Mouse (Mus musculus): ENCODE data around the gene Ercc1. TPM values are rescaled to one million over a fixed set of nuclear protein-coding genes. Genes with fewer than 3 reads are reported as not detected.

The Ercc1 gene
- polyA plus RNA-seq, 1 experiment from 2014 or later: 96.6 TPM

DNA sequence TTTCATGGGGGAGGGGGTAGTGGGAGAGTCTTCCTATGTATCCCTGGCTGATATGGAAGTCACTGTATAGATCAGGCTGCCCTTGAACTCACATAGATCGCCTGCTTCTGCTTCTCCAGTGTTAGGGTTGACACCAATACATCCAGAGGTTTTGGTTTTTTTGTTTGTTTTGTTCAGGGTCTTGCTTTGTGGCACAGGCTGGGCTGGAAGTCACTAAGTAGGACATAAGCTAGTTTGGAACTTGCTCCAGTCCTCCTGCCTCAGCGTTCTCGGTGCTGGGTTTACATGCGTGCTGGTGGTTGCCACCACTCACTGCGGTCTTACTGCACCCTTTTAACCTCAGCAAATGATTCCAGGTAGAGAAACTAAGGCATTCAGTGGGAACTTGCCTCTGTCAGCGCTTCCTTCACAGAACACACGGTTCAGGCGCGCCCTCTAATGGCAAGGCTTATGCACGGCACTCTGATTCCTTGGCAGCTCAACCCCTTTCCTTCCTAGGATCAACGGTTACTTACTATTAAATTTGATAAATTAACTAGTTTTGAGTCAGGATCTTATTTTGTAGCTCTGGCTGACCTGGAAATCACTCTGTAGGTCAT lies 1.3 kb upstream of the Ercc1 start:
- H3K9me3 ChIP-seq: no peaks in the 10 kb centered on the region
- WGBS: 1% methylated on average over 11 of the region's 11 CpGs
- no peak overlapping the region for H3K9ac ChIP-seq
- H3K4me2 ChIP-seq: peak overlapping the region; percentile 86; the same call in 1 of the 2 replicates
- H3K27ac ChIP-seq: no peak overlapping the region
- no peak overlapping the region for H3K4me3 ChIP-seq
- H3K4me1 ChIP-seq (replicated peaks): peaks cover 42% of the 10 kb centered on the region
- H3K27me3 ChIP-seq: peaks cover 22% of the 10 kb centered on the region
- no peak for ATAC-seq (ENCODE audit: low FRiP score)
- H3K36me3 ChIP-seq: peaks cover 7% of the 10 kb centered on the region

DNA sequence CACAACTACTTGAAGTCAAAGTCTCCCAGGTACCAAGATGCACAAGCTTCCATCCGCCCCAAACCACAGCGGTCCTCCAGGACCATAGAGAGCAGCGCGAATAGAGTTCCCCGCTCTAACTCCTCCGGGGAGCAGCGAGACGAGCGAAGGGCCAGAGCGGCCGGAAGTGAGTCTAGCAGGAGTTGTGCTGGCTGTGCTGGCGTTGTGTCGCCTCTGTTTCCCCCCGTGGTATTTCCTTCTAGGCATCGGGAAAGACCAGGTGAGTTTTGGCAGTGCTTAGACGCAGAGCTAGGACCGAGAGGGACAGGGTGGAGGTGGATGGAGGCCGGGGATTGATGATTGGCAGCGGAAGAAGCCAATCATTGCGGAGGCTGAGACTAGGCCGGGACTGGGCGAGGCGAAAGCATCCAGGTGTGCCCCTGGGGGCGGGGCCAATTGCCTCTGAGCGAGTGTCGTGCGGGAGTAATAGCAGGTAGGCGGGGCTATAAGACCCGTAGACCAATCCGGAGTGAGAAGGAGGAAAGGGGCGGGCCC lies 427 bp downstream of the Ercc1 start:
- ATAC-seq (ENCODE audit: low FRiP score): peak; percentile 95
- 0% methylated on average over 31 of the region's 31 CpGs for WGBS
- peak overlapping the region; percentile 75 for H3K9ac ChIP-seq
- peak overlapping the region; percentile 81 for H3K4me2 ChIP-seq
- peaks cover 24% of the 10 kb centered on the region for H3K36me3 ChIP-seq
- H3K27ac ChIP-seq: peak overlapping the region; percentile 91
- H3K27me3 ChIP-seq: peaks cover 19% of the 10 kb centered on the region
- H3K4me3 ChIP-seq: peak overlapping the region; percentile 67
- H3K4me1 ChIP-seq (replicated peaks): peaks cover 42% of the 10 kb centered on the region
- H3K9me3 ChIP-seq: no peaks in the 10 kb centered on the region

- Histone ChIP-seq H3K36me3 (peaks cover 63% of the 10 kb centered on the region), H3K9ac (no peak overlapping the region), H3K4me1 (replicated peaks) (peaks cover 19% of the 10 kb centered on the region), H3K27me3 (no peaks in the 10 kb centered on the region), H3K4me3 (no peak overlapping the region), H3K4me2 (no peak overlapping the region), H3K9me3 (no peaks in the 10 kb centered on the region), H3K27ac (no peak overlapping the region)
- no peak for ATAC-seq (ENCODE audit: low FRiP score)
- WGBS: 90% methylated on average over 13 of the region's 13 CpGs
Measured at GRCm38 (mm10) chr7:19349188-19349915, 4.8 kb downstream of the Ercc1 start.

DNA sequence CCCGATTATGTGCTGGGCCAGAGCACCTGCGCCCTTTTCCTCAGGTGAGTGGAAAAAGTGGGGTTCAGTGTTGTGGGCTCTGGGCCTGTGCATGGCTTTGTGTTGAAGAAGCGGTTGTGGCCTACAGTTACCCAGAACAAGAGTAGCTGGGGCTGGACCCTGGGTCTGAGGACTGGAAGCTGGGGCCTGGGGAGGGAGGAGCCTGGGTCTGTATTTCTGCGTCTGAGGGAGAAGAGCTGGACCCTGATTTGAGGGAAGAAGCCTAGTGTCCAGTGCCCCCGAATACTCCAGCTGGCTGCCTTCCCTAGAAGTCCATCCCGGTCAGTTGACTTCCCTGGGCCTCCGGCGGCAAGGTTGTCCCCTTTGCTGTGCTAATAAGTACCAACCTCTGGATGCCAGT lies 5.6 kb downstream of the Ercc1 start:
- ATAC-seq (ENCODE audit: low FRiP score): no peak
- no peaks in the 10 kb centered on the region for H3K27me3 ChIP-seq
- WGBS: 96% methylated on average over 8 of the region's 8 CpGs

DNA sequence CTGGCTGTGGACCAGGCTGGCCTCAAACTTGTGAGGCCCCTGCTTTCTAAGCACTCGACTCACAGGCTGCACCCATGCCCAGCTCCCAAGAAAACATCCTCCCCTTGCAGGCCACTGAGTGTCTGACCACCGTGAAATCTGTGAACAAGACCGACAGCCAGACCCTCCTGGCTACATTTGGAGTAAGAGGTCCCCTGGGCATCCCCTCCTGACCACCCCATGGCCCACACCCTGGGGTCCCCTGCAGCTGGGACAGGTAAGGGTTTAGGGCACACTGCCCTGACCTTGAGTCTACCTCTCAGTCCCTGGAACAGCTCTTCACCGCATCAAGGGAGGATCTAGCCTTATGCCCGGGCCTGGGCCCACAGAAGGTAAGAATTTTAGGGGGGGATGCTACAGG lies 10.4 kb downstream of the Ercc1 start:
- no peaks in the 10 kb centered on the region for H3K27me3 ChIP-seq
- H3K9me3 ChIP-seq: no peaks in the 10 kb centered on the region
- 96% methylated on average over 5 of the region's 5 CpGs for WGBS
- H3K4me2 ChIP-seq: no peak overlapping the region
- H3K36me3 ChIP-seq: peaks cover 69% of the 10 kb centered on the region
- H3K27ac ChIP-seq: no peak overlapping the region
- H3K9ac ChIP-seq: 0 out of 2 replicates have a peak overlapping the region, but pooled peaks have one; percentile 35
- peaks cover 16% of the 10 kb centered on the region for H3K4me1 ChIP-seq (replicated peaks)
- ATAC-seq (ENCODE audit: low FRiP score): no peak
- no peak overlapping the region for H3K4me3 ChIP-seq

More for the DNA sequence above, 5.6 kb downstream of the Ercc1 start:
- H3K4me1 ChIP-seq (replicated peaks): peaks cover 15% of the 10 kb centered on the region
- no peaks in the 10 kb centered on the region for H3K9me3 ChIP-seq
- no peak overlapping the region for H3K4me2 ChIP-seq
- H3K27ac ChIP-seq: no peak overlapping the region
- H3K36me3 ChIP-seq: peaks cover 71% of the 10 kb centered on the region
- H3K4me3 ChIP-seq: no peak overlapping the region
- H3K9ac ChIP-seq: no peak overlapping the region

- peaks cover 26% of the 10 kb centered on the region for H3K4me1 ChIP-seq (replicated peaks)
- no peaks in the 10 kb centered on the region for H3K27me3 ChIP-seq
- no peak overlapping the region for H3K9ac ChIP-seq
- no peak overlapping the region for H3K27ac ChIP-seq
- H3K9me3 ChIP-seq: no peaks in the 10 kb centered on the region
- no peak overlapping the region for H3K4me2 ChIP-seq
- ATAC-seq (ENCODE audit: low FRiP score): no peak
- H3K36me3 ChIP-seq: peaks cover 59% of the 10 kb centered on the region
- WGBS: 66% methylated on average over 10 of the region's 10 CpGs
- H3K4me3 ChIP-seq: no peak overlapping the region
Measured at GRCm38 (mm10) chr7:19356311-19356710, 11.7 kb downstream of the Ercc1 start.

DNA sequence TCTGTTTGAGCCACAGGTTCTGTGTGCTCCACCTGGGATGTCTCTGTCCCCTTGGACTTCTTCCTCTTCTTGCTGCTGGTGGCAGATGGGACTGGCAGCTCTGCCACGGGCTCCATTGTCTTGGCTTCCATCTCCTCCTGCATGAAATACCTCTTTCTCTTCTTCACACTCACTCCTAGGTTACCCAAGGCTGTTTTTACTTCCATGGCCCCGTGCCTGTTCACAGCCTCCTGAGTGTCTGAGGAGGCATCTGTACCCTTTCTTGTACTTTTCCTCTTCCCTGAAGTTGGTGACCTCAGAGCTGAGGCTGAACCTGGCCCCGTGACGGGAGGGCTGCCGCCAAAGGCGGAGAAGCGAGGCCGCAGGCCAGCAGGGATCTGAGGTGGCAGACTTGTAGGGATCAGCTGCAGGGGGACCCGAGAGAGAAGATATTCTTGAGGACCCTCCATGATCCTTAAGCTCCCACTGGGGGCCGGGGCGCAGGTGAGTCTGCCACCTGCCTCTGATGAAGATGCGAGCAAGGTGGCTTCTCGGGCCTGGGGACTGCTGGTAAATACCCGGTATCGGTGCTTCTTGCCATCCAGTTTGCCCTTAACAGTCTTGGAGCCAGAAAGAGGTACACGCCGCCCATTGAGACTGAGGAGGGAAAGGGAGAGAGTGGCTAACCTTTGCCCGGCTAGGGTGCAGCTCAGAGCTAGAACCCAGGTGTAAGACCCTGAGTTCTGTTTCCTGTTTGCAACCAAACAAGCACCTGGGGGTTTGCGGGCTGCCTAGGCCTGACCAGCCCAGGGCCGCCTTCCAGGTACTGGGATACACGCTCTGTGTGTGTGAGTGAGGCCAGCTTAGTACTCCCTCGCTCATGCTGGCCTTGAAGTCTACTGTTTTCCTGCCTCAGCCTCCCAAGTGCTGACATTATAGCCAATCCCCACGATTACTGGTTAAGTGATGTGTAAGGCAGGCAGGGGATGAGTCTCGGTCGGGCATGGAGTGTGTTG lies 13.1 kb downstream of the Ercc1 start:
- WGBS: 91% methylated on average over 25 of the region's 25 CpGs
- H3K27me3 ChIP-seq: peaks cover 13% of the 10 kb centered on the region
- no peaks in the 10 kb centered on the region for H3K9me3 ChIP-seq
- peak overlapping the region; percentile 56; the same call in 1 of the 2 replicates for H3K4me3 ChIP-seq
- H3K9ac ChIP-seq: peak overlapping the region; percentile 77
- ATAC-seq (ENCODE audit: low FRiP score): no peak
- H3K27ac ChIP-seq: no peak overlapping the region
- H3K4me2 ChIP-seq: peak overlapping the region; percentile 97
- H3K36me3 ChIP-seq: peaks cover 45% of the 10 kb centered on the region
- H3K4me1 ChIP-seq (replicated peaks): peaks cover 39% of the 10 kb centered on the region

DNA sequence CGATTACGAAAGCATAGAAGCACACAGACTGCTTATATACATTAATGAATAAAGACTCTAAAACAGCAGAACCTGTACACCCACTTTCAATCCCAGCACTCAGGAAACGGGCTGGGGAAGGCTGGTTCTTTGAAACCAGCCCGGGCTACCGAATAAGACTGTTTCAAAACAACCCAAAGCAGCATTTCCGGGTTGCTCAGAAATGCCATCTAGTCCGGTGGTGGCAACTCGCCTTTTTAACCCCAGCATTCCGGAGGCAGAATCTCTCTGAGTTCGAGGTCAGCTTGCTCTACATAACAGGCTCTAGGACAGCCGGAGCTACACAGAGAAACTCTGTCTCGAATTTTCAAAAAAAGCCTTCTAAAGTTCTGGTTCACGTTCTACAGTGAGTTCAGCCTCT lies 14.1 kb downstream of the Ercc1 start:
- no peak overlapping the region for H3K27ac ChIP-seq
- H3K36me3 ChIP-seq: peaks cover 36% of the 10 kb centered on the region
- H3K9ac ChIP-seq: peak overlapping the region; percentile 77
- H3K4me1 ChIP-seq (replicated peaks): peaks cover 40% of the 10 kb centered on the region
- peak overlapping the region; percentile 56 for H3K4me3 ChIP-seq
- no peaks in the 10 kb centered on the region for H3K9me3 ChIP-seq
- peak overlapping the region; percentile 97 for H3K4me2 ChIP-seq
- ATAC-seq (ENCODE audit: low FRiP score): no peak
- WGBS: 22% methylated on average over 13 of the region's 13 CpGs
- H3K27me3 ChIP-seq: peaks cover 20% of the 10 kb centered on the region

DNA sequence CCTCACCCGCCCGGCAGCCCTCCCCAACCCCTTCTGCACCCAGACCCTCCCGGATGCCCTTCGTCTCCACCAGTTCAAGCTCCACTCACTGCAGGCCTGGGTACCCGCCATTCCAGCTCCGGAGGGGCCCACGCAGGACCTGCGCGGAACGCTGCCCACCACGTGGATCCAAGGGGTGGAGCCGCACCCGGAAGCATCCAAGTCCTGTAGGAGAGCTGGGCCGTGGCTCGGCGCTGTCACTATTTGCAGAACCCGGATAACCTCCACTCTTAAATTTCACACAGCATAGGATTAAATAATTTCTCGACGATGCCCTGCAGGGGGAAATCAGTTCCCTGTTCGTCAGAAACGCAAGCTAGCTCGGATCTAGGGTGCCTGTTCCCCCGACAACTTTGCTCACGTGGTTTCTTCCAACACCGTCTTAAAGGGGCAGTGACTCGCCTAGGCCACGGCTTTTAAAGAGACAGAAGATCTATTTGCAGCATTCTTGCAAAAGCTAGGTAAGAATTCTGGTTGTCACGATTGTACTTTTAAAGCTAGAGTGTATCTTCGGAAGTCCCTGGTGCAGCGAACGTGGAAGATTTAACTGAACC lies 14.8 kb downstream of the Ercc1 start, which contains the start of the genes Cd3eap and Ppp1r13l:
Cd3eap (minus strand) TSS at position 185 of the 593 bp plus-strand sequence.
Ppp1r13l (plus strand) TSS at position 451 of the 593 bp plus-strand sequence.
- Histone ChIP-seq H3K4me1 (replicated peaks) (peaks cover 42% of the 10 kb centered on the region), H3K9ac (peak within 1 kb of the TSS; percentile 77), H3K4me2 (peak within 1 kb of the TSS; percentile 97), H3K4me3 (peak within 1 kb of the TSS; percentile 56), H3K36me3 (peaks cover 30% of the 10 kb centered on the region), H3K9me3 (no peaks in the 10 kb centered on the region), H3K27me3 (peaks cover 20% of the 10 kb centered on the region), H3K27ac (peak within 1 kb of the TSS; percentile 44)
- peak; percentile 83 for ATAC-seq (ENCODE audit: low FRiP score)
- 0% methylated on average over 29 of the region's 31 CpGs for WGBS

GRCm38 (mm10) chr7:19359892-19360641 lies 15.5 kb downstream of the Ercc1 start:
- under 1% methylated on average over 40 of the region's 45 CpGs for WGBS
- Histone ChIP-seq H3K4me3 (peak overlapping the region; percentile 56), H3K9ac (peak overlapping the region; percentile 77), H3K27me3 (peaks cover 20% of the 10 kb centered on the region), H3K27ac (peak overlapping the region; percentile 44), H3K4me1 (replicated peaks) (peaks cover 42% of the 10 kb centered on the region), H3K9me3 (no peaks in the 10 kb centered on the region), H3K36me3 (peaks cover 24% of the 10 kb centered on the region), H3K4me2 (peak overlapping the region; percentile 97)
- peak; percentile 67 for ATAC-seq (ENCODE audit: low FRiP score)

GRCm38 (mm10) chr7:19360944-19361343 lies 16.4 kb downstream of the Ercc1 start:
- 0 out of 2 replicates have a peak overlapping the region, but pooled peaks have one; percentile 36 for H3K27ac ChIP-seq
- H3K9ac ChIP-seq: peak overlapping the region; percentile 60
- H3K4me1 ChIP-seq (replicated peaks): peaks cover 42% of the 10 kb centered on the region
- peak overlapping the region; percentile 97 for H3K4me2 ChIP-seq
- peak overlapping the region; percentile 56 for H3K4me3 ChIP-seq
- H3K36me3 ChIP-seq: peaks cover 19% of the 10 kb centered on the region
- peak; percentile 54 for ATAC-seq (ENCODE audit: low FRiP score)
- peaks cover 20% of the 10 kb centered on the region for H3K27me3 ChIP-seq
- 0% methylated on average over 27 of the region's 27 CpGs for WGBS
- H3K9me3 ChIP-seq: no peaks in the 10 kb centered on the region
